In genomic region chr17:31694023-31694376, GRCm38 (mm10) we compare ENCODE assay signal across 14 mouse cellular contexts. TPM values are rescaled to one million over a fixed set of nuclear protein-coding genes. Genes with fewer than 3 reads are reported as not detected.
DNase-seq lines count a peak whose midpoint lies in the region; ATAC-seq lines count a peak whose summit lies in the region.
"Had no signal": no experiment of that assay in that cellular context is flagged by ENCODE, and none has a peak within 500 bp of the region (broad histone marks: within the 10 kb centered on the region; RNA-seq: fewer than 3 reads in every experiment).

No protein-coding gene starts in this region.

- H3K27ac ChIP-seq in heart, embryonic 13.5 days (replicated peaks) = peak overlapping the region; percentile 57
- H3K27ac ChIP-seq in lung, embryonic 16.5 days (ENCODE audit: low read length) = no peak overlapping the region
- no peak overlapping the region for H3K27ac ChIP-seq in forebrain, embryonic 15.5 days (replicated peaks)
- H3K27ac ChIP-seq in neural tube, embryonic 14.5 days (ENCODE audit: low read depth, low read length) = no peak overlapping the region
- H3K27ac ChIP-seq: left cerebral cortex, adult 2 months; liver, embryonic 14.5 days had no signal

- peaks cover 25% of the 10 kb centered on the region for H3K4me1 ChIP-seq in heart, embryonic 13.5 days
- peaks cover 16% of the 10 kb centered on the region for H3K4me1 ChIP-seq in lung, embryonic 16.5 days (replicated peaks; ENCODE audit: control insufficient read depth, insufficient read depth, low read length)
- H3K4me1 ChIP-seq in forebrain, embryonic 15.5 days = peaks cover 19% of the 10 kb centered on the region
- 0 out of 2 replicates have a peak, but pooled peaks cover 9% of the 10 kb centered on the region for H3K4me1 ChIP-seq in neural tube, embryonic 14.5 days (ENCODE audit: control insufficient read depth, insufficient read depth, low read length)

- no peaks in the 10 kb centered on the region for H3K27me3 ChIP-seq in heart, embryonic 13.5 days (replicated peaks)
- no peaks in the 10 kb centered on the region for H3K27me3 ChIP-seq in lung, embryonic 16.5 days (ENCODE audit: control insufficient read depth, insufficient read depth, low read depth, low read length)
- no peaks in the 10 kb centered on the region for H3K27me3 ChIP-seq in forebrain, embryonic 15.5 days
- H3K27me3 ChIP-seq in neural tube, embryonic 14.5 days (ENCODE audit: control insufficient read depth, insufficient read depth, low read length) = no peaks in the 10 kb centered on the region
- H3K27me3 ChIP-seq: Patski had no signal

- intact Hi-C loops in heart, postnatal 14 days (cut with DNase I) = no loop called here

- H3K9me3 ChIP-seq in heart, embryonic 13.5 days = no peaks in the 10 kb centered on the region
- H3K9me3 ChIP-seq in lung, embryonic 16.5 days (ENCODE audit: control insufficient read depth, low read length) = no peaks in the 10 kb centered on the region
- H3K9me3 ChIP-seq in forebrain, embryonic 15.5 days = no peaks in the 10 kb centered on the region
- H3K9me3 ChIP-seq in neural tube, embryonic 14.5 days (ENCODE audit: control insufficient read depth, low read length) = no peaks in the 10 kb centered on the region

- DNase-seq in heart, postnatal 14 days = no peak
- no peak for DNase-seq in lung, adult 18-20 months
- no peak for DNase-seq in adrenal gland, adult 2 months
- DNase-seq: thymus, postnatal 25 days had no signal

- no peak overlapping the region for H3K4me3 ChIP-seq in heart, embryonic 13.5 days
- no peak overlapping the region for H3K4me3 ChIP-seq in lung, embryonic 16.5 days (ENCODE audit: low read length)
- H3K4me3 ChIP-seq in forebrain, embryonic 15.5 days = no peak overlapping the region
- no peak overlapping the region for H3K4me3 ChIP-seq in neural tube, embryonic 14.5 days (ENCODE audit: low read depth, low read length)
- H3K4me3 ChIP-seq: left cerebral cortex, adult 2 months had no signal

- no peaks in the 10 kb centered on the region for H3K36me3 ChIP-seq in heart, embryonic 13.5 days
- H3K36me3 ChIP-seq in lung, embryonic 16.5 days (ENCODE audit: control insufficient read depth, insufficient read depth, low read length) = no peaks in the 10 kb centered on the region
- no peaks in the 10 kb centered on the region for H3K36me3 ChIP-seq in forebrain, embryonic 15.5 days
- no peaks in the 10 kb centered on the region for H3K36me3 ChIP-seq in neural tube, embryonic 14.5 days (ENCODE audit: control insufficient read depth, insufficient read depth, low read length)

- H3K9ac ChIP-seq in heart, embryonic 13.5 days = no peak overlapping the region
- no peak overlapping the region for H3K9ac ChIP-seq in lung, embryonic 16.5 days (ENCODE audit: low read length)
- no peak overlapping the region for H3K9ac ChIP-seq in forebrain, embryonic 15.5 days (replicated peaks)
- H3K9ac ChIP-seq in neural tube, embryonic 14.5 days (replicated peaks; ENCODE audit: low read depth, low read length) = no peak overlapping the region
- H3K9ac ChIP-seq: liver, embryonic 14.5 days had no signal

- H3K4me2 ChIP-seq in heart, embryonic 13.5 days = peak overlapping the region; percentile 59; the same call in 1 of the 2 replicates
- H3K4me2 ChIP-seq in lung, embryonic 16.5 days (ENCODE audit: low read depth, low read length) = no peak overlapping the region
- no peak overlapping the region for H3K4me2 ChIP-seq in forebrain, embryonic 15.5 days (replicated peaks)
- H3K4me2 ChIP-seq in neural tube, embryonic 14.5 days (ENCODE audit: low read depth, low read length) = no peak overlapping the region

- peak; percentile 26; the same call in 1 of the 2 replicates for ATAC-seq in heart, embryonic 13.5 days (ENCODE audit: extremely low read depth, insufficient number of reproducible peaks, low FRiP score, low TSS enrichment)
- peak; percentile 22 for ATAC-seq in lung, embryonic 16.5 days (ENCODE audit: low read depth)
- ATAC-seq in forebrain, embryonic 15.5 days (replicated peaks) = peak; percentile 43; the same call in 1 of the 2 replicates
- ATAC-seq in neural tube, embryonic 14.5 days (ENCODE audit: low read depth) = 0 out of 2 replicates have a peak, but pooled peaks have one; percentile 38

- 63% methylated on average over 7 of the region's 7 CpGs for WGBS in heart, embryonic 13.5 days
- 55% methylated on average over 7 of the region's 7 CpGs for WGBS in lung, embryonic 16.5 days
- 76% methylated on average over 7 of the region's 7 CpGs for WGBS in forebrain, embryonic 15.5 days
- WGBS in neural tube, embryonic 14.5 days = 60% methylated on average over 7 of the region's 7 CpGs

RNA-seq across cellular contexts. Expression of gene Cryaa, which starts 16.4 kb away (rescaled TPM):
- not detected in 2 replicates for polyA plus RNA-seq in heart, embryonic 13.5 days (2015; fragmentation: Nextera tagmentation; extraction: Ambion mirVana)
- total RNA-seq in heart, postnatal 14 days (2021) = not detected
- polyA plus RNA-seq in lung, embryonic 16.5 days (2015; fragmentation: Nextera tagmentation; extraction: Ambion mirVana) = 0.36 and 0.44 TPM in 2 replicates
- not detected in 2 replicates for polyA plus RNA-seq in forebrain, embryonic 15.5 days (2015; fragmentation: Nextera tagmentation; extraction: Ambion mirVana)
- polyA plus RNA-seq in neural tube, embryonic 14.5 days (2014; fragmentation: Nextera tagmentation; extraction: Ambion mirVana) = 0.20 TPM in 1 of 2 replicates, not detected in the other
- total RNA-seq in adrenal gland, adult 2 months (2021) = not detected
- not detected in 2 replicates for polyA plus RNA-seq in adrenal gland, adult 2 months (2012; rRNA removed)
- total RNA-seq: adrenal gland, postnatal 14 days; left cerebral cortex, adult 2 months had no signal
- polyA plus RNA-seq: CD4-positive, CD25-positive, alpha-beta regulatory T cell, adult 4 months; heart, embryonic 14.5 days; liver, embryonic 14.5 days; Patski had no signal

RNA-seq across cellular contexts. Expression of gene U2af1, which starts 35.3 kb away (rescaled TPM):
- 184 and 213 TPM in 2 replicates for polyA plus RNA-seq in heart, embryonic 13.5 days (2015; fragmentation: Nextera tagmentation; extraction: Ambion mirVana)
- total RNA-seq in heart, postnatal 14 days (2021) = 10 to 100 TPM; 82.0 to 82.2 TPM
- 307 and 308 TPM in 2 replicates for polyA plus RNA-seq in lung, embryonic 16.5 days (2015; fragmentation: Nextera tagmentation; extraction: Ambion mirVana)
- polyA plus RNA-seq in forebrain, embryonic 15.5 days (2015; fragmentation: Nextera tagmentation; extraction: Ambion mirVana) = 270 and 280 TPM in 2 replicates
- polyA plus RNA-seq in neural tube, embryonic 14.5 days (2014; fragmentation: Nextera tagmentation; extraction: Ambion mirVana) = 101 and 116 TPM in 2 replicates
- total RNA-seq in adrenal gland, adult 2 months (2021) = 100 to 1,000 TPM; 146 to 161 TPM
- 12.7 and 12.8 TPM in 2 replicates for polyA plus RNA-seq in adrenal gland, adult 2 months (2012; rRNA removed)

RNA-seq across cellular contexts. Expression of gene Cbs, which starts 57.0 kb away (rescaled TPM):
- 1.1 and 1.8 TPM in 2 replicates for polyA plus RNA-seq in heart, embryonic 13.5 days (2015; fragmentation: Nextera tagmentation; extraction: Ambion mirVana)
- total RNA-seq in heart, postnatal 14 days (2021) = 1 to 10 TPM in 1 of 2 experiments, under 1 TPM in 1; 0.32 to 1.9 TPM
- 3.9 and 4.6 TPM in 2 replicates for polyA plus RNA-seq in lung, embryonic 16.5 days (2015; fragmentation: Nextera tagmentation; extraction: Ambion mirVana)
- polyA plus RNA-seq in forebrain, embryonic 15.5 days (2015; fragmentation: Nextera tagmentation; extraction: Ambion mirVana) = 9.8 and 10.6 TPM in 2 replicates
- 10.1 and 10.7 TPM in 2 replicates for polyA plus RNA-seq in neural tube, embryonic 14.5 days (2014; fragmentation: Nextera tagmentation; extraction: Ambion mirVana)
- total RNA-seq in adrenal gland, adult 2 months (2021) = 1 to 10 TPM; 6.4 to 8.1 TPM
- 1.9 and 2.1 TPM in 2 replicates for polyA plus RNA-seq in adrenal gland, adult 2 months (2012; rRNA removed)
